Mouse (Mus musculus) kidney, adult 11 months (tissue): ENCODE data around the gene Eef1akmt2.

Experiments
- DNase-seq: peaks from one replicate; pipeline ENCODE4 v3.0.0; 2022

The Eef1akmt2 gene

DNA sequence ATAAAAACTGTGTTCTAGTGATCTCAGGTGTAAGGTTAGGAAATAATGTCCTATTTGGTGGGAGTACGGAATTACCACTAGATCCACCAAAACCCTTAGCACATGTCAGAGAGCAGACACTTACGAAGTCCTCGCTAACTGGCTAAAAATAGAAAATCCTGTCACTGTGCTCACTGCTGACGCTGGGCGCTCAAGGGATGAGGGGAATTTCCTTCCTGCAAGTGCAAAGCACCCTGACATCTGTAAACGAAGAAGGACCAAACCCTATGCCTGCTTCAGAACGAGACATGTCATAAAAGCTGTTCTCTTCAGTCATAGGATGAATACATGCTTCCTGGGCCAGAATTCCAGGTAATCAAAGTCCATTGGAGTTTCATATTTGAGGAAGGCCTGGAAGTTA lies 66.5 kb downstream of the Eef1akmt2 start:
- no peak for DNase-seq

DNA sequence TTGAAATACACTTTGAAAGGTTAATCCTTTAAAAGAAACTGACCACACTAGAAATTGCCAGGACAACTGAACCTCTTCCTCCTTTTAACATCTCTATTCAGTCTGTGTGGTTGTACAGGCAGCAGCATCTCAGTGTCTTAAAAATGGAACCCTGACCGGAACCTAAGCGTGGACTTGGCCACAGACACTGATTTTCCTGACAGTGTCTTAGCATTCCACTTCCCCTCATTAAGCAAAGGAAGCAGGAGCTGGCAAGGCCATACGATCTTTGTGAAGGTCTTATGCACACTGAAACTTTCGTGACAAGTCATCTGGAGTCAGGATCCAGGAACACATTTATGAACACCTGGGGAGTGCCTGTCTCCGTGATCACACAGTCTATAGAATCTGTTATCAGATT lies 68.4 kb downstream of the Eef1akmt2 start:
- DNase-seq: no peak

- no peak for DNase-seq
These were observed 70.6 kb downstream of the Eef1akmt2 start for GRCm38 (mm10) chr7:132781850-132782249.

DNA sequence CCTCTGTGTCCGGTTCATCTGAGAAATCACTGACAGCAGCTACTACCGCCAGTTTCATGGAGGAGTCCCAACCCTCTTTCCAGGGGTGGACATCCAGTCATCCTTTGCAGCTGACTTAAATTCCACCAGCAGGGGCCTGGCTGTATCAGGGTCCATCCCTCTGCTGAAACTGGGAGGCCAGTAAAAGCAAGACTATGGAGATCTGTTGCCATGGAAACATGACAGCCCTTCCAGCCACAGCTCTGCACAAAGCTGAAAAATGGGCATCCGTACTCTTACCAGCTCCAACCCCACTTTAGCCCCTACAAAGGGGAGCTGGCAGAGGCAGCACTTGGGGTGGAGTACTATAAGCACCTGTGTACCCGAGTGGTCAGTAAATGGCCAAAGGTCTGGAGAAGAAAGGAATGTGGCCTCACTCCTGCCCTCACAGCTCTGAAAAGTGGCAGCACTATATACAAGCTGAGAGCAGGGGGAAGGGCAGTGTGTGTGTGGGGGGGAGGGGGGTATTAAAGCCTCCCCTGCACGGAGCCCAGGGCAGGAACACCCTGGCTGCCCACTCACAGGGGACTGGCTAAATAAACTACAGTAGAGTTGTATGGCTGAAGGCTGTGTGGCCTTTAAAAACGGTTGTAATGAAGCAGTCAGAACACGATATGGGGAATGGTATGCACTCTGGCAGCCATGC lies 71.2 kb downstream of the Eef1akmt2 start:
- no peak for DNase-seq

DNA sequence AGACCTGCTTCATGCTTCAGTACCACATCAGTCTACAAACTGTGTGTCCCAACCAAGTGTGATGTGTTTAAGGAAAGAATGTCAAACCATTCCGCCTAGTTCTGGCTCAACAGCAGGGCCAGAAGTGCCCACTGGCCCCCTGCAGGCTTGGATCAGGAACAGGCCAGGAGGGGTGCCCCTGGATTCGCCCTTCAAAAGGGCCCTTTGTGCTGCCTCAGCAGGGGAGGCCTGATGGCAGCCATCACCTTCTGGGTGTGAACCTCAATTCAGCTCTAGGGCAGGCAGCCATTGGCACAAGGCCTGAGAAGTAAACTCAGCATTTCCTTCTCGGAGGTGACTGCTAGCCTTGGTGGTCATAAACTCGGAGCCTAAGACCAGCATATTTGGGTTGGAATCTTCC lies 71.9 kb downstream of the Eef1akmt2 start:
- peak; percentile 78 for DNase-seq

DNA sequence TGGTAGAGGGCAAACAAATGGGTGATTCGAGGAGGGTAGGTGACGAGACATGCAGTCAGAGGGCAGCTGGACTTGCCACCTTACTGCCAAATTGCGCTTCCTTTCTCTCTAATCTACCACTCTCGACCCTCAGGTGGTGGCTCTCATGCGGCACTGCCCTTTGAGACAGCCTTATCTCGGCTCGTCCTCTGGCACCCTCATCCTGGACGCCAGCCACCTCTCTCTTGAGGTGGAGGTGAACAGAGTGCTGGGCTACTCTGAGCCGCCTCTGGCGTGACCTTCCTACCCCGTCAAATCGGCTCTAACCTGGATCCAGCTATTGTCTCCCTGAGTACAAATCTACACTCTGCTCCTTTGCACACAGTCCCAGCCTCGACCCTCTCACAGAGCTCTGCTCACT lies 73.8 kb downstream of the Eef1akmt2 start:
- DNase-seq: no peak

- DNase-seq: no peak
These were observed 74.6 kb downstream of the Eef1akmt2 start for GRCm38 (mm10) chr7:132777728-132778453.
